Mouse (Mus musculus) gastrocnemius, adult 8-10 months (tissue): ENCODE measurements around the gene Arhgap8. TPM values are rescaled to one million over a fixed set of nuclear protein-coding genes. Genes with fewer than 3 reads are reported as not detected.
A peak's percentile ranks its signal among the peaks of the same experiment; 100 is the strongest.

Experiments used
- DNase-seq, 2 experiments: peaks; one replicate each; pipeline ENCODE4 v3.0.0; 2022; ENCODE audit warnings: low spot score in 2 of 2
- total RNA-seq, 4 experiments: library from RNA; stranded (reverse); gene quantifications; 2 replicates each; pipeline ENCODE4 v1.2.4; 2022

The Arhgap8 gene
- total RNA-seq, 4 experiments from 2014 or later: 0.31 to 0.32 TPM; not detected in 2

GRCm38 (mm10) chr15:84787161-84787560 is 67.3 kb downstream of the Arhgap8 start:
- DNase-seq: no peak

- no peak for DNase-seq
Observed at GRCm38 (mm10) chr15:84793649-84794048, 73.8 kb downstream of the Arhgap8 start.

- no peak for DNase-seq
Observed at GRCm38 (mm10) chr15:84800132-84800531, 80.3 kb downstream of the Arhgap8 start.

GRCm38 (mm10) chr15:84803685-84804084 is 83.8 kb downstream of the Arhgap8 start:
- peak in 1 of 2 experiments; percentile 15 for DNase-seq

- no peak for DNase-seq
Observed at GRCm38 (mm10) chr15:84809275-84809952, 89.6 kb downstream of the Arhgap8 start.

GRCm38 (mm10) chr15:84811126-84811525 is 91.3 kb downstream of the Arhgap8 start:
- no peak for DNase-seq

GRCm38 (mm10) chr15:84812831-84813357 is 93.0 kb downstream of the Arhgap8 start:
- DNase-seq: no peak

GRCm38 (mm10) chr15:84815171-84815570 is 95.3 kb downstream of the Arhgap8 start:
- no peak for DNase-seq

GRCm38 (mm10) chr15:84817589-84817988 is 97.7 kb downstream of the Arhgap8 start:
- DNase-seq: no peak

GRCm38 (mm10) chr15:84818284-84818683 is 98.4 kb downstream of the Arhgap8 start:
- DNase-seq: no peak

- DNase-seq: no peak
Observed at GRCm38 (mm10) chr15:84820811-84821210, 101.0 kb downstream of the Arhgap8 start.

Other genes with a start within 250 kb of the Arhgap8 start
- 1 to 10 TPM; 2.9 to 4.9 (median 3.7) TPM for gene Rtl6, start 162.2 kb upstream of the Arhgap8 start, total RNA-seq
- gene Prr5, start 50.4 kb upstream of the Arhgap8 start, total RNA-seq: 1 to 10 TPM; 1.1 to 3.5 (median 2.3) TPM
- gene Phf21b, start 136.0 kb downstream of the Arhgap8 start, total RNA-seq: under 1 TPM in 3 of 4 experiments, not detected in 1; 0.19 to 0.22 (median 0.21) TPM
- under 1 TPM; 0.19 to 0.27 (median 0.24) TPM for gene Gm29666, start 200.0 kb downstream of the Arhgap8 start, total RNA-seq
- 10 to 100 TPM; 11.0 to 15.4 (median 14.2) TPM for gene Nup50, start 203.4 kb downstream of the Arhgap8 start, total RNA-seq